Mouse (Mus musculus): Measurements from ENCODE around the gene Fgfr2.
"Not testable (repeated sequence)": the region's sequence is repeated elsewhere in the genome, so short reads cannot be mapped to it uniquely, and the experiment has no call there.

Fgfr2 gene

GRCm38 (mm10) chr7:130174525-130174924 is 2948.6 kb downstream of the Fgfr2 start:
- peak; percentile 40 for DNase-seq (ENCODE audit: low read depth, low spot score)

DNA sequence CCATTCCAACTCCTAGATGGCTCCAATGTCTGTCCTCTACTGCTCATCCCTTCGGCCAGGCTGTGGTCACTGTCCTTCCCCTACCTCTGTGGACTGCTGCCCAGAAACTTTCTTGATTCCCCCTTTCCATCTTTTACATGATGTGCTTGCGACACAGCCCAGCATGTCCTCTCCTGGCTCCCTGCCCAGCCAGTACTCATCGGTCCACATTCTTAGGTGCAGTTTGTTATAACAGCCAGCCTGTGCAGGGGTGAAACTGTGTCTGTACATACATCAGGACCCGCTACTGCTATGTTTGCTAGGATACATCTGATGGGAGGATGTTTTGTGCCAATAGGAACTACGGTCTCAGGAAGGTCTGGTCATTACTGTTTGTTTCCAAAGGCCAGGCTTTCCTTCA is 2949.2 kb downstream of the Fgfr2 start:
- peak; percentile 5 for DNase-seq (ENCODE audit: low read depth, low spot score)

DNA sequence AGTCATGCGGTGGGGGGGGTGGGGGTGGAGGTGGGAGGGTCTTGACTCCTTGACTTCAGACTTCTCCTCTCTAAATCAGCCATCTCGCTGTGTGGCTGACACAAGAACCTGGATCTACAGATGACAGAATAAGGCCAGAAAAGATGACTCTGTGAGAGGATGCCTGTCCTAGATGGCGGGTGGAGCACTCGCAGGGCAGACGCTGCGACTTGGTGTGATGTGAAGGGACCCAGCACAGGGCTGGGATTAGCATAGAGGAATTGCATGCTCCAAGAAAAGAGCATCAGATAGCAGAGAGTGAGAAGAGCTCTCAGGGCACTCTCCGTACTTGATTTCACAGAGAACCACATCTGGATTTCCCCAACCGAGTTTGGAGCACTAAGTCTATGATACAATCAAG is 2953.0 kb downstream of the Fgfr2 start:
- no peak for DNase-seq (ENCODE audit: low read depth, low spot score)

DNA sequence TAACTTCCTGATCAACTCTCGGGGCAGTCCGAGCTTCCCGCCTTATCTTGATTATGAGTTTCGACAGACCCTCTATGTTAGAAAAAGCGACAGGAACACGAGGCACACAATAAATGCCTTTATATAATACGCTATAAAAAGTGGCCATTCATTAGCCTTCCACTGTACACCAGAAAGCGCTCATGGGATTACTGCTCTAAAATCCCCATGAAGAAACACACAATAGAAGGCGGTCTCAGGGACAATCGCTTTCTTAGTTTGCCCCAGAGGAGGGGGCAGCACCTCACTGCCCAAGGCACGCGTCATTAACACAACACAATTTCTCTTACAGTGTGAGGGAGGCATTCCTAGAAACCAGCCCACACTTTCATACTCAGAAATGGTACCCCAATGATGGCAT is 2954.9 kb downstream of the Fgfr2 start:
- no peak for DNase-seq (ENCODE audit: low read depth, low spot score)

DNA sequence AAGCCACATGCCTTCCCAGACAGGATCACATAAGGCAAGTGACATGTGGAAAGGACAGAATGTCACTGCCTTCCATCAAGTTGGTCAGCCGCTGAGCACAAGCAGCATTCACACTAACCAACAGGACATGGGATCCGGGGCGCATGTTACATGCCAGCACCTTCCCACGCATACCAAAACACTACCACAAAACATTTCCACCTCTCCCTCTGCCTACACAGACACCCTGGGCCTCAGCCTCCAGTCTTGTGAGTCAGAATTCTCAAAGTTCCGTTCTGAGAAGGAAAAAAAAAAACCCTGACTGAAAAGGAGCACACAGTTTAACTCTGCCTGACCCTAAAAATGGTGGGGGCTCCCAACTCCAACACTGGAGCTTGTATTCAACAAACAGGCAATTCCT is 2955.9 kb downstream of the Fgfr2 start:
- DNase-seq (ENCODE audit: low read depth, low spot score) = no peak

- DNase-seq (ENCODE audit: low read depth, low spot score) = no peak
Measured at GRCm38 (mm10) chr7:130166190-130166589, 2957.0 kb downstream of the Fgfr2 start.

DNA sequence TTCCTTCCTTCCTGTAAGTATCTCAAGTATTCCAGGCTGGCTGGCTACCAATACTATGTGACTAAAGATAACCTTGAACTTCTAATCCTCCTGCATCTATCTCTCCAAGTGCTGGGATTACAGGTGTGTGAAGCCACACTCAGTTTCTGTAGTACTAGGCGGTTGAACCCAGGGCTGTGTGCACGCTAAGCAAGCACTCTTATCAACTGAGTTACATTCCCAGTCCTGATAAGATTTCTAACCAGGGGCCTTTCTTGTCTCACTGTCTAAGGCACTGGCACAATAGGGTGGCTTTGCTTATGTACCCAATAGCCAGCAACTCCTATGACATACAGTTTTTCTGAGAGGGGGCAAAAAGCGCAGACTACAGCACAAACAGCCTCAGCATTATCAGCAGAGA is 2957.7 kb downstream of the Fgfr2 start:
- no peak for DNase-seq (ENCODE audit: low read depth, low spot score)

DNA sequence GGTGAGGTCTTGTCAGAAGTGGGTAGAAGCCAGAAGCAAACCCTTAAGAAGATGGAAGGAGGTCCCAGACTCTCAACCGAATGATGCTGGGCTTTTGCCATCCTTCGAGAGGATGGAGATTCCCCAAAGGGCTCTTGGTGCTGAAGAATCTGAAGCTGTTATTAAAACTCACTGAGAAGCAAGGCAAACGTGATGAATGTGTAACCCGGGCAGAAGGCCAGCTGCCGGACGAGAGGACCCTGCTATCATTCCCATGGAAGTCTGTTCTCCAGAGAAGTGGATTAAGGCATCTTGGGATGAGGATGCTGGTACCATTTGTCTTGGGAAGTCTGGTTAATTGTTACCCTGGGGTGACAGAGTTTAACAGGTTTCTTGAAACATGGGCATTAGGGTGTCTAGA is 2960.4 kb downstream of the Fgfr2 start:
- no peak for DNase-seq (ENCODE audit: low read depth, low spot score)

DNA sequence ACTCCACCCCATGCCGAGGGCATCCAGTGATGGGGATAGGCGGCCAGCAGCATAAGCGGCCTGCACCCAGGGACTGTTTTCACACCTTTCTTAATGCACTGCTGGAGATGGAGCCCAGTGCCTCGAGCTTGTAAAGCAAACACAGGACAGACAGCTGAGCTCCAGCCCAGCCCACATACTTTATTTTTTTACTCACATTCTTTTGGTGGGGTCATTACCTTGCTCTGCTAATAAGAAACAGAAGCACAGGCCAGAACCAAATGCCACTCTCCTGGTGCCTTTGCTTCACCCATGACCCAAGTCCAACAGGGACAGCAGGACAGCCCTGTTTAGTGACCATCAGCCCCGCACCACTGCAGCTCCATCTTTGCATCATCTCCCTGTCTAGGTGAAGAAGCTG is 2961.6 kb downstream of the Fgfr2 start:
- DNase-seq (ENCODE audit: low read depth, low spot score) = no peak

GRCm38 (mm10) chr7:130158845-130159244 is 2964.3 kb downstream of the Fgfr2 start:
- no peak for DNase-seq (ENCODE audit: low read depth, low spot score)

GRCm38 (mm10) chr7:130153363-130153969 is 2969.7 kb downstream of the Fgfr2 start:
- no peak for DNase-seq (ENCODE audit: low read depth, low spot score)

GRCm38 (mm10) chr7:130148906-130149305 is 2974.2 kb downstream of the Fgfr2 start:
- DNase-seq (ENCODE audit: low read depth, low spot score) = no peak

DNA sequence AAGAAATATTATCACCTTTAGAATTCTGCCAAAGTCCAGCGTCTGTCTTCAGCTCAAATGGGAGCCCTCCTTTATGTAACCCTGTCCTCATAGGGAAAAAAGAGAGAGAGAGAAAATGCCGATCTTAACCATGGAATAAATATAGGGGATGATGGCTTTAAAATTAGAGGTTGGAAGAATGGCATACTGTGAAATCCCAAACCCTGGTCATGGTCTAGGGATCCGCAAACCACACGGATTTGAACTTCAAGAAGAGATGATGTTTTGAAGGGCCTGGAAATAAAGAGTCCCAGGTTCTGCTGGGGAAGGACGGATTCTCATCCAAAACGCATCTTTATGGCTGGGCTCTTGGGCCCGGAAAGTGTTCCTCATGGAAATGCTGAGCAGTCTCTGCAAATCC is 2975.9 kb downstream of the Fgfr2 start:
- no peak for DNase-seq (ENCODE audit: low read depth, low spot score)

DNA sequence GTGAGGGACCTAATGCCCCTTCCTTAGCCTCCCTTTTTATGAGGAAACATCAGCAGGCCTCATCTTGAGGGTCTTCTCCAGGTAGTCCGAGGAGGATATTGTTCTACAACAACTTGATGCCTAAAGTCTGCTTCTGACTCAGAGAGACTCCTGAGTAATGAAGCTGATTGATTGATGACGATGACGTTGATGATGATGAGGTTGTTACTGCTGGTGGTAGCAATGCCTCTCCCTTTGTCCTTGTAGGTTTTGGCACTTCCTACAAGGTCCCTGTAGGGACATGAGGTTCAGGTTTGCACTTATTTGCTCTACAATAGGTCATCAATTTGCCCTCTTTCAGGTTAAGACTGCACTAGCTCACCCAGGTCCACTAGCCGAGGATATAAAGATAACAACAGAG is 2977.9 kb downstream of the Fgfr2 start:
- no peak for DNase-seq (ENCODE audit: low read depth, low spot score)

DNA sequence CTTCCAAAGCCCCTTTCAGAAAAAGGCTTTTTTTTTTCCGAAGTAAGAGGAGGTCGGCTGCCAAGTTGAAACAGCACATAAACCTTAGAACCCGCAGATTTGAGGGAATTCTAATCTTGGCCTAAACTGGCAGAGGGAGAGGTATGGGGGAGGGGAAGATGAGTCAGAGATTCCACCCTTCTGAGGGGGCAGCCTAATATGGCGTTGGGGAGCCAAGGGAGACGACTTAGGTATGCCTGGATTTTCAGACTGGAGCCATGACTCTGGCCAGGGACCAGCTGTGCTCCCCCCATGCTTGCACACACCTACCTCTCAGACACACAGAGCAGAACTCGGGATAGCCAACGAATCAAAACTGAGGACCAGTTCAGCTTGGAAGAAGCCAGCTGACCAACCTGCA is 2979.8 kb downstream of the Fgfr2 start:
- no peak for DNase-seq (ENCODE audit: low read depth, low spot score)

GRCm38 (mm10) chr7:130141088-130141873 is 2981.9 kb downstream of the Fgfr2 start:
- DNase-seq (ENCODE audit: low read depth, low spot score) = no peak

DNA sequence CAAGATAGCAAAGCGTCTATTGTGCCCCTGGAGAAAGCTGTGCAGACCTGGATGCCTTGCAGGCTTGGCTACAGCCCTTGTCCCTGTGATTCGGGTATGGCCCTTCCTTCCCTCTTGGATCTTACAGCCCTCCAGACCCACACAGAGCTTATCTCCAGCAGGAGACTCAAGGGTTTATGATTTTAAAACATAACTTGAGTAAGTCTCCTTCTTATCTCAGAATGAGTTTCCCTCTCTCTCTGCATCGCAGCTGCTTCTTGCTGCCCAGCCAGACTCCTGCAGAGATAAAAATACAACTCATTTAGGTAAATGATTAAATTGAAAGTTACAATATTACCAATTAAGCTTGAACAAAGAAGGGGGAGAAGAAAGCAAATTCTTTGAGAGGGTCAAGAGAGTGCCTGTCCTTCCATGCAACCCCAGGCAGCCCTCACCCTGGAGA is 2988.2 kb downstream of the Fgfr2 start:
- DNase-seq (ENCODE audit: low read depth, low spot score) = no peak

DNA sequence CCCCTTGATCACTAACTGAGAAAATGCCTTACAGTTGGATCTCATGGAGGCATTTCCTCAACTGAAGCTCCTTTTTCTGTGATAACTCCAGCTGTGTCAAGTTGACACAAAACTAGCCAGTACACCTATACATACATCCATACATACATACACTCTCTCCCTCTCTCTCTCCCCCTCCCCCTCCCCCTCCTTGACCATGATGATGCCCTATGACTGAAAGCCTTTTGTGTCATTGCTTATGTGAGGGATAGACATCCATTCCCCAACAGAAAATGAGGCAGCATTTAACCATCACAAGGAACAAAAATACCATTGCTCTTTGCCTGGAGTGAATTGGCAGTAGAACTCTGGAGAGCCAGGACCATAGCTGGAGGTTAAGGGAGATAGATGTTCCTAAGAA is 2988.7 kb downstream of the Fgfr2 start:
- DNase-seq (ENCODE audit: low read depth, low spot score) = not testable (repeated sequence)

- DNase-seq (ENCODE audit: low read depth, low spot score) = no peak
Measured at GRCm38 (mm10) chr7:130130226-130130625, 2992.9 kb downstream of the Fgfr2 start.

DNA sequence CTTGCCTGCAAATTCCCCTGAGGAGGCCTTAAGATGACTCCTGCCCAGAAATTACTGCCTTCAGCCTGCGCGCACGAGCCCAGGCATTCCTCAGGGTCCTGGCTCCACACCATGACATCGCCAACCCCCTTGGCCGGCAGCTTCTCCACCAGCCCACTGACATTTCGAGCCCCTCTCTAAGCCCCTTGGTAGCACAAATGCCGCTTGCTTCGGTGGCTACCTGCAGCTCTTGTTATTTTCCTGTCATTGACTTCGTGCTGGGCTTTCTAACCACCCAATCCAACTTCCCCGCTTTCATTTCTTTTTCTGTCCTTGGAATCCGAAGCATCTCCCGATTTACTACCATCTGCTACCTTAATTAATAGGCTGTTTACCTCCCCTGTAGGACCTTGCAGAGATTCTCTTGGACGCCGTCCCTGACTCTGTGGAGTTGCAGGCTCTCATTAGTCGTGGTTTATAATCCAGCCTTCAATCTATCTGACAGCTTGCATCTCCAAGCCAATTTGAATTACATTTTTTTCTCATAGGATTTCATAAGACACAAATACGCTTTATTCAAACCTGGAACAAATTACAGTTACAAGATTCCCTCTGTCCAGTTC is 2993.7 kb downstream of the Fgfr2 start:
- DNase-seq (ENCODE audit: low read depth, low spot score) = no peak

DNA sequence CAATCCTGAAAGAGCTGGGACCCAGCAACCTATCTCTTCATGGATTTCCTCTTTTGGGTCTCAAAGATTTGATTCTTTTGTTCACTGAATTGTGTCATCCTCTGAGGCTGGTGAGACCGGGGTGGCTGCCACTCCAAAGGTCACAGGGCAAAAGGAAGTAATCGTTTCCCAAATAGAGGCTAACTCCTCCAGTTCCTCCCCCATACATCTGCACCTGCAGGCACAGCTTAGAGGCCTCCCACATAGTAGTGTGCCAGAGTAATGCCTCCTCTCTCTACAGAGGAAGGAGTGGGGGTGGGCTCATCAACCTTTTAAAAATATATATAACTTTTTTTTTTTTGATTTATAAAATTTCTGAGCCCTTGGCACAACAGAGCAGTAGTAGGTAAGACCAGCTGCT is 3001.6 kb downstream of the Fgfr2 start:
- no peak for DNase-seq (ENCODE audit: low read depth, low spot score)

GRCm38 (mm10) chr7:130119466-130119865 is 3003.7 kb downstream of the Fgfr2 start:
- DNase-seq (ENCODE audit: low read depth, low spot score) = no peak

- DNase-seq (ENCODE audit: low read depth, low spot score) = no peak
Measured at GRCm38 (mm10) chr7:130118726-130119125, 3004.4 kb downstream of the Fgfr2 start.
